Mouse (Mus musculus) ES-E14 (cell line): Measurements from ENCODE around the gene Fam110a. TPM values are rescaled to one million over a fixed set of nuclear protein-coding genes. Genes with fewer than 3 reads are reported as not detected.
A peak's percentile ranks its signal among the peaks of the same experiment; 100 is the strongest.

Experiments
- DNase-seq: peaks from one replicate; pipeline ENCODE4 v3.0.0-alpha.2; 2013; ENCODE audit warnings: low read depth, low spot score
- H3K27ac ChIP-seq: 2 replicates; pipeline ENCODE4 v1.5.1; 2012; ENCODE audit warnings: low read depth, mild to moderate bottlenecking, low read length, moderate library complexity, mixed read lengths; ENCODE audit not compliant: poor library complexity, insufficient read depth, severe bottlenecking
- H3K36me3 ChIP-seq: 2 replicates; pipeline ENCODE4 v1.6.1; 2012; ENCODE audit warnings: mild to moderate bottlenecking, low read length, moderate library complexity, mixed read lengths; ENCODE audit not compliant: control insufficient read depth, poor library complexity, insufficient read depth, severe bottlenecking
- H3K4me1 ChIP-seq, 2 experiments: fragments of 150-350 bp in 1 of 2; sonication (generic) in 1 of 2; 2 replicates each; pipeline ENCODE4 v1.6.1; 2012; ENCODE audit warnings: low read length in 2 of 2, mild to moderate bottlenecking in 1 of 2, mixed read lengths in 1 of 2; ENCODE audit not compliant: control insufficient read depth in 2 of 2, insufficient read depth in 2 of 2, poor library complexity in 1 of 2
- H3K4me3 ChIP-seq, 2 experiments: fragments of 150-350 bp in 1 of 2; sonication (generic) in 1 of 2; 2 replicates each; pipeline ENCODE4 v1.5.1; 2012; ENCODE audit warnings: low read length in 2 of 2, low read depth in 1 of 2, mild to moderate bottlenecking in 1 of 2, mixed read lengths in 1 of 2; ENCODE audit not compliant: insufficient read depth in 1 of 2, poor library complexity in 1 of 2, severe bottlenecking in 1 of 2
- H3K9ac ChIP-seq: 2 replicates; pipeline ENCODE4 v1.6.1; 2012; ENCODE audit warnings: low read depth, mild to moderate bottlenecking, low read length, mixed read lengths; ENCODE audit not compliant: poor library complexity, insufficient read depth, severe bottlenecking
- H3K9me3 ChIP-seq: fragments of 150-350 bp; sonication (generic); 2 replicates; pipeline ENCODE4 v1.6.1; 2012; ENCODE audit warnings: low read depth, mild to moderate bottlenecking, low read length; ENCODE audit not compliant: control insufficient read depth, insufficient read depth
- CHD2 ChIP-seq: IDR thresholded peaks from 2 replicates; pipeline ENCODE4 v1.6.1; 2014; ENCODE audit warnings: mild to moderate bottlenecking, low read depth, low read length, inconsistent platforms
- HCFC1 ChIP-seq: IDR thresholded peaks from 2 replicates; pipeline ENCODE4 v1.6.1; 2012; ENCODE audit warnings: low read length, inconsistent platforms, borderline replicate concordance; ENCODE audit not compliant: insufficient read depth
- MAFK ChIP-seq: IDR thresholded peaks from 2 replicates; pipeline ENCODE4 v1.6.1; 2014; ENCODE audit warnings: mild to moderate bottlenecking, low read depth, low read length, inconsistent platforms; ENCODE audit not compliant: insufficient read depth
- ZC3H11A ChIP-seq: IDR thresholded peaks from 2 replicates; pipeline ENCODE4 v1.6.1; 2012; ENCODE audit warnings: low read depth, mild to moderate bottlenecking, inconsistent platforms, low read length, borderline replicate concordance
- ZNF384 ChIP-seq: IDR thresholded peaks from 2 replicates; pipeline ENCODE4 v1.6.1; 2012; ENCODE audit warnings: low read depth, low read length, inconsistent platforms
- in situ Hi-C, 2 experiments: fragments of 600-800 bp; cut with MboI; formaldehyde crosslinking; loops; one replicate each; pipeline ENCODE4 v1.15.1; 2025; ENCODE audit warnings: low sequenced_read_pairs in 2 of 2, inconsistent platforms in 1 of 2; ENCODE audit not compliant: unreplicated experiment in 2 of 2
- total RNA-seq: library from RNA; depleted of rRNA; stranded (reverse); fragments of 300-350 nt; gene quantifications from 2 replicates; pipeline ENCODE4 v1.2.3, GENCODE M21; 2012

Fam110a gene
- total RNA-seq, 1 experiment: 5.8 TPM

GRCm38 (mm10) chr2:151980355-151980693 lies 305 bp upstream of the Fam110a start:
- H3K4me3 ChIP-seq: peak overlapping the region; percentile 75 to 85; a peak in 3 of 4 replicates
- TF ChIP-seq ZNF384 (no peak), CHD2 (no peak), ZC3H11A (no peak), MAFK (no peak), HCFC1 (no peak)
- H3K27ac ChIP-seq: no peak overlapping the region
- no peak overlapping the region for H3K9ac ChIP-seq
- no peak for DNase-seq
- in situ Hi-C loops: no loop called here
- H3K36me3 ChIP-seq: no peaks in the 10 kb centered on the region; the same call in 1 of the 2 replicates
- H3K4me1 ChIP-seq: peaks cover 3 to 12% of the 10 kb centered on the region in 2 experiments; a peak in 1 of 4 replicates
- no peaks in the 10 kb centered on the region for H3K9me3 ChIP-seq

- H3K36me3 ChIP-seq: no peaks in the 10 kb centered on the region; the same call in 1 of the 2 replicates
- H3K4me1 ChIP-seq: peaks cover 4 to 17% of the 10 kb centered on the region in 2 experiments; a peak in 2 of 4 replicates
- in situ Hi-C loops: no loop called here
- no peak overlapping the region for H3K9ac ChIP-seq
- no peaks in the 10 kb centered on the region for H3K9me3 ChIP-seq
- no peak for DNase-seq
- TF ChIP-seq ZC3H11A (no peak), ZNF384 (no peak), CHD2 (no peak), HCFC1 (no peak), MAFK (no peak)
- H3K4me3 ChIP-seq: no peak overlapping the region
- H3K27ac ChIP-seq: no peak overlapping the region
Measured at GRCm38 (mm10) chr2:151978494-151978893, 1.5 kb downstream of the Fam110a start.

- TF ChIP-seq ZNF384 (no peak), HCFC1 (no peak), ZC3H11A (no peak), CHD2 (no peak), MAFK (no peak)
Measured at GRCm38 (mm10) chr2:151977689-151978440, 2.2 kb downstream of the Fam110a start.

GRCm38 (mm10) chr2:151976067-151976466 lies 4.0 kb downstream of the Fam110a start:
- no peak overlapping the region for H3K27ac ChIP-seq
- TF ChIP-seq ZNF384 (no peak), HCFC1 (no peak), CHD2 (no peak), ZC3H11A (no peak), MAFK (no peak)
- H3K36me3 ChIP-seq: no peaks in the 10 kb centered on the region; the same call in 1 of the 2 replicates
- in situ Hi-C loops: no loop called here
- peaks cover 11 to 31% of the 10 kb centered on the region in 2 experiments; a peak in 2 of 4 replicates for H3K4me1 ChIP-seq
- DNase-seq: no peak
- H3K9me3 ChIP-seq: no peaks in the 10 kb centered on the region
- H3K9ac ChIP-seq: no peak overlapping the region
- no peak overlapping the region for H3K4me3 ChIP-seq

More at GRCm38 (mm10) chr2:151977689-151978440, 2.2 kb downstream of the Fam110a start:
- Histone ChIP-seq H3K27ac (peak overlapping the region; percentile 24; the same call in 1 of the 2 replicates), H3K4me3 (no peak overlapping the region), H3K9me3 (no peaks in the 10 kb centered on the region), H3K36me3 (no peaks in the 10 kb centered on the region; the same call in 1 of the 2 replicates), H3K9ac (peak overlapping the region; percentile 32; the same call in 1 of the 2 replicates), H3K4me1 (peaks cover 8 to 21% of the 10 kb centered on the region in 2 experiments; a peak in 2 of 4 replicates)
- in situ Hi-C loops: no loop called here
- no peak for DNase-seq
